Mouse (Mus musculus) adrenal gland, postnatal 36 days (tissue): ENCODE measurements around the gene Sh2d5. TPM values are rescaled to one million over a fixed set of nuclear protein-coding genes. Genes with fewer than 3 reads are reported as not detected.
A peak's percentile ranks its signal among the peaks of the same experiment; 100 is the strongest.

Experiments
- DNase-seq, 2 experiments: peaks; one replicate each; pipeline ENCODE4 v3.0.0; 2021; ENCODE audit warnings: mixed read lengths in 1 of 2
- total RNA-seq, 2 experiments: library from RNA; stranded (reverse); gene quantifications; 2 replicates each; pipeline ENCODE4 v1.2.3; 2021

Sh2d5 gene
- total RNA-seq, 2 experiments from 2014 or later, result 0.92 to 2.9 TPM

- no peak for DNase-seq
Observed at GRCm38 (mm10) chr4:138259482-138259881, 9.3 kb downstream of the Sh2d5 start.

- peak; percentile 92 to 93 for DNase-seq
Observed at GRCm38 (mm10) chr4:138261843-138262681, 11.9 kb downstream of the Sh2d5 start.

GRCm38 (mm10) chr4:138267869-138268268, 17.7 kb downstream of the Sh2d5 start:
- DNase-seq, result no peak

- no peak for DNase-seq
Observed at GRCm38 (mm10) chr4:138272011-138272997, 22.1 kb downstream of the Sh2d5 start.

- peak in 1 of 2 experiments; percentile 44 for DNase-seq
Observed at GRCm38 (mm10) chr4:138278346-138278745, 28.1 kb downstream of the Sh2d5 start.

- DNase-seq, result peak; percentile 55 to 74
Observed at GRCm38 (mm10) chr4:138282834-138283233, 32.6 kb downstream of the Sh2d5 start.

GRCm38 (mm10) chr4:138286411-138286810, 36.2 kb downstream of the Sh2d5 start:
- DNase-seq, result no peak

- DNase-seq, result no peak
Observed at GRCm38 (mm10) chr4:138288691-138289090, 38.5 kb downstream of the Sh2d5 start.

GRCm38 (mm10) chr4:138292028-138292427, 41.8 kb downstream of the Sh2d5 start:
- no peak for DNase-seq

GRCm38 (mm10) chr4:138293261-138293948, 43.2 kb downstream of the Sh2d5 start:
- DNase-seq, result no peak

- no peak for DNase-seq
Observed at GRCm38 (mm10) chr4:138293949-138294550, 43.8 kb downstream of the Sh2d5 start.

GRCm38 (mm10) chr4:138301271-138301780, 51.1 kb downstream of the Sh2d5 start:
- DNase-seq, result no peak

- DNase-seq, result no peak
Observed at GRCm38 (mm10) chr4:138303011-138303410, 52.8 kb downstream of the Sh2d5 start.

GRCm38 (mm10) chr4:138303742-138304141, 53.5 kb downstream of the Sh2d5 start:
- no peak for DNase-seq

GRCm38 (mm10) chr4:138304340-138305104, 54.3 kb downstream of the Sh2d5 start, which contains the start of gene Ddost:
Ddost (plus strand) TSS chr4:138304730.
- DNase-seq, result peak; percentile 97 to 98

- DNase-seq, result no peak
Observed at GRCm38 (mm10) chr4:138307025-138307424, 56.8 kb downstream of the Sh2d5 start.

- no peak for DNase-seq
Observed at GRCm38 (mm10) chr4:138307739-138308138, 57.5 kb downstream of the Sh2d5 start.

- DNase-seq, result no peak
Observed at GRCm38 (mm10) chr4:138310311-138310910, 60.2 kb downstream of the Sh2d5 start.
